Mouse (Mus musculus) hindbrain, embryonic 16.5 days (tissue): ENCODE data around the gene Rnf43. TPM values are rescaled to one million over a fixed set of nuclear protein-coding genes. Genes with fewer than 3 reads are reported as not detected.

Experiments used
- ATAC-seq: fragments of 200-750 bp; cut with Nextera tagmentation; 2 replicates; pipeline ENCODE4 v1.8.0; 2017; ENCODE audit warnings: moderate TSS enrichment, moderate library complexity
- H3K27ac ChIP-seq: fragments of 300-500 bp; sonication (generic); 2 replicates; pipeline ENCODE4 v1.5.1; 2014; ENCODE audit warnings: low read depth, mild to moderate bottlenecking, control low read depth, low read length, moderate library complexity
- H3K27me3 ChIP-seq: fragments of 300-500 bp; sonication (generic); replicated peaks from 2 replicates; pipeline ENCODE4 v1.6.1; 2014; ENCODE audit warnings: low read length; ENCODE audit not compliant: control insufficient read depth, insufficient read depth
- H3K36me3 ChIP-seq: fragments of 300-500 bp; sonication (generic); 2 replicates; pipeline ENCODE4 v1.6.1; 2014; ENCODE audit warnings: mild to moderate bottlenecking, low read length, moderate library complexity, mixed read lengths; ENCODE audit not compliant: control insufficient read depth, insufficient read depth
- H3K4me1 ChIP-seq: fragments of 300-500 bp; sonication (generic); 2 replicates; pipeline ENCODE4 v1.6.1; 2014; ENCODE audit warnings: low read depth, low read length; ENCODE audit not compliant: control insufficient read depth, insufficient read depth
- H3K4me2 ChIP-seq: fragments of 300-500 bp; sonication (generic); 2 replicates; pipeline ENCODE4 v1.6.1; 2014; ENCODE audit warnings: mild to moderate bottlenecking, low read length, control low read depth, moderate library complexity
- H3K4me3 ChIP-seq: fragments of 300-500 bp; sonication (generic); 2 replicates; pipeline ENCODE4 v1.5.1; 2014; ENCODE audit warnings: mild to moderate bottlenecking, low read length, control low read depth, moderate library complexity
- H3K9ac ChIP-seq: fragments of 300-500 bp; sonication (generic); 2 replicates; pipeline ENCODE4 v1.6.1; 2014; ENCODE audit warnings: low read depth, mild to moderate bottlenecking, control low read depth, low read length, moderate library complexity
- H3K9me3 ChIP-seq: fragments of 300-500 bp; sonication (generic); 2 replicates; pipeline ENCODE4 v1.6.1; 2014; ENCODE audit warnings: mild to moderate bottlenecking, low read length, moderate library complexity; ENCODE audit not compliant: control insufficient read depth
- WGBS: fragments of 180-500 bp; shearing (Covaris S2); extraction: QIAGEN DNeasy Blood & Tissue Kit; methylation state at CpG from one replicate; pipeline ENCODE4 v1.1.7; 2014; 5-methylcytosine and 5-hydroxymethylcytosine counted together
- polyA plus RNA-seq: library from polyadenylated mRNA; unstranded; fragments of >200 nt; fragmentation: Nextera tagmentation; extraction: Ambion mirVana; gene quantifications from 2 replicates; pipeline ENCODE4 v1.2.1, GENCODE M21; 2015

Gene Rnf43
- polyA plus RNA-seq, 1 experiment from 2014 or later, result 0.71 TPM

GRCm38 (mm10) chr11:87750521-87750920 is 88.0 kb downstream of the Rnf43 start:
- no peak for ATAC-seq
- Histone ChIP-seq H3K27me3 (no peaks in the 10 kb centered on the region; the same call in 1 of the 2 replicates), H3K27ac (no peak overlapping the region), H3K36me3 (no peaks in the 10 kb centered on the region), H3K4me1 (no peaks in the 10 kb centered on the region), H3K9me3 (no peaks in the 10 kb centered on the region), H3K4me2 (no peak overlapping the region), H3K4me3 (no peak overlapping the region), H3K9ac (no peak overlapping the region)
- 83% methylated on average over 3 of the region's 3 CpGs for whole genome bisulfite sequencing

GRCm38 (mm10) chr11:87751031-87751430 is 88.5 kb downstream of the Rnf43 start:
- no peak overlapping the region for H3K9ac ChIP-seq
- H3K36me3 ChIP-seq, result no peaks in the 10 kb centered on the region
- H3K4me1 ChIP-seq, result no peaks in the 10 kb centered on the region
- H3K27me3 ChIP-seq, result no peaks in the 10 kb centered on the region; the same call in 1 of the 2 replicates
- H3K4me2 ChIP-seq, result no peak overlapping the region
- ATAC-seq, result no peak
- H3K4me3 ChIP-seq, result no peak overlapping the region
- 79% methylated on average over 8 of the region's 8 CpGs for WGBS
- H3K9me3 ChIP-seq, result no peaks in the 10 kb centered on the region
- H3K27ac ChIP-seq, result no peak overlapping the region

- H3K4me3 ChIP-seq, result no peak overlapping the region
Observed at GRCm38 (mm10) chr11:87751491-87751966, 89.0 kb downstream of the Rnf43 start.

GRCm38 (mm10) chr11:87752307-87752706 is 89.8 kb downstream of the Rnf43 start:
- Histone ChIP-seq H3K9ac (no peak overlapping the region), H3K27ac (no peak overlapping the region), H3K36me3 (no peaks in the 10 kb centered on the region), H3K4me3 (no peak overlapping the region), H3K9me3 (no peaks in the 10 kb centered on the region), H3K4me1 (no peaks in the 10 kb centered on the region), H3K27me3 (no peaks in the 10 kb centered on the region; the same call in 1 of the 2 replicates), H3K4me2 (no peak overlapping the region)
- no peak for ATAC-seq
- WGBS, result 71% methylated on average over 1 of the region's 1 CpGs

More at GRCm38 (mm10) chr11:87751491-87751966, 89.0 kb downstream of the Rnf43 start:
- Histone ChIP-seq H3K9me3 (no peaks in the 10 kb centered on the region), H3K9ac (no peak overlapping the region), H3K27ac (no peak overlapping the region), H3K27me3 (no peaks in the 10 kb centered on the region; the same call in 1 of the 2 replicates), H3K36me3 (no peaks in the 10 kb centered on the region), H3K4me1 (no peaks in the 10 kb centered on the region), H3K4me2 (no peak overlapping the region)
- WGBS, result 69% methylated on average over 4 of the region's 4 CpGs
- no peak for ATAC-seq

GRCm38 (mm10) chr11:87753255-87753654 is 90.7 kb downstream of the Rnf43 start:
- Histone ChIP-seq H3K4me1 (no peaks in the 10 kb centered on the region), H3K4me3 (no peak overlapping the region), H3K27me3 (no peaks in the 10 kb centered on the region; the same call in 1 of the 2 replicates), H3K36me3 (no peaks in the 10 kb centered on the region), H3K4me2 (no peak overlapping the region), H3K9ac (no peak overlapping the region), H3K27ac (no peak overlapping the region), H3K9me3 (no peaks in the 10 kb centered on the region)
- ATAC-seq, result no peak
- 85% methylated on average over 8 of the region's 8 CpGs for WGBS

GRCm38 (mm10) chr11:87753891-87754501 is 91.5 kb downstream of the Rnf43 start:
- H3K9ac ChIP-seq, result no peak overlapping the region
- ATAC-seq, result no peak
- no peaks in the 10 kb centered on the region; the same call in 1 of the 2 replicates for H3K27me3 ChIP-seq
- 84% methylated on average over 5 of the region's 5 CpGs for WGBS
- no peaks in the 10 kb centered on the region for H3K9me3 ChIP-seq
- H3K36me3 ChIP-seq, result no peaks in the 10 kb centered on the region
- no peak overlapping the region for H3K4me3 ChIP-seq
- no peak overlapping the region for H3K4me2 ChIP-seq
- H3K27ac ChIP-seq, result no peak overlapping the region
- H3K4me1 ChIP-seq, result no peaks in the 10 kb centered on the region

GRCm38 (mm10) chr11:87754603-87755002 is 92.1 kb downstream of the Rnf43 start:
- Histone ChIP-seq H3K4me3 (no peak overlapping the region), H3K9me3 (no peaks in the 10 kb centered on the region), H3K27me3 (no peaks in the 10 kb centered on the region), H3K4me2 (no peak overlapping the region), H3K27ac (no peak overlapping the region), H3K36me3 (no peaks in the 10 kb centered on the region), H3K9ac (no peak overlapping the region), H3K4me1 (peaks cover 1% of the 10 kb centered on the region)
- WGBS, result 81% methylated on average over 5 of the region's 5 CpGs
- no peak for ATAC-seq

- 75% methylated on average over 17 of the region's 17 CpGs for WGBS
- ATAC-seq, result no peak
- H3K27me3 ChIP-seq, result no peaks in the 10 kb centered on the region
- H3K36me3 ChIP-seq, result no peaks in the 10 kb centered on the region
- no peak overlapping the region for H3K4me3 ChIP-seq
- H3K4me2 ChIP-seq, result no peak overlapping the region
- H3K9ac ChIP-seq, result no peak overlapping the region
- no peak overlapping the region for H3K27ac ChIP-seq
- peaks cover 7% of the 10 kb centered on the region for H3K4me1 ChIP-seq
- H3K9me3 ChIP-seq, result no peaks in the 10 kb centered on the region
Observed at GRCm38 (mm10) chr11:87755360-87756017, 93.0 kb downstream of the Rnf43 start.

GRCm38 (mm10) chr11:87756251-87756820 is 93.8 kb downstream of the Rnf43 start:
- Histone ChIP-seq H3K27me3 (no peaks in the 10 kb centered on the region), H3K27ac (no peak overlapping the region), H3K4me2 (no peak overlapping the region), H3K36me3 (no peaks in the 10 kb centered on the region), H3K4me3 (no peak overlapping the region), H3K9ac (no peak overlapping the region), H3K4me1 (peaks cover 7% of the 10 kb centered on the region), H3K9me3 (no peaks in the 10 kb centered on the region)
- 86% methylated on average over 15 of the region's 15 CpGs for WGBS
- no peak for ATAC-seq
